Mouse (Mus musculus) adrenal gland, adult (tissue): ENCODE results near the gene Ostc.

Source experiments
- DNase-seq, 2 experiments: peaks; one replicate each; pipeline ENCODE4 v3.0.0; 2022 to 2023; ENCODE audit warnings: low spot score in 1 of 2; ENCODE audit not compliant: inconsistent age in 2 of 2

Gene Ostc

GRCm38 (mm10) chr3:130708967-130709924, at the start of gene Ostc:
Gene Ostc (minus strand): TSS chr3:130709444.
- DNase-seq: peak; percentile 96 to 98

GRCm38 (mm10) chr3:130758157-130758841, 49.1 kb upstream of the Ostc start:
- DNase-seq: no peak

- DNase-seq: no peak
Measured at GRCm38 (mm10) chr3:130757117-130757852, 48.0 kb upstream of the Ostc start.

- no peak for DNase-seq
Measured at GRCm38 (mm10) chr3:130749206-130749605, 40.0 kb upstream of the Ostc start.

GRCm38 (mm10) chr3:130746673-130747619, 37.7 kb upstream of the Ostc start:
- no peak for DNase-seq

GRCm38 (mm10) chr3:130737652-130738361, 28.6 kb upstream of the Ostc start:
- no peak for DNase-seq

- DNase-seq: no peak
Measured at GRCm38 (mm10) chr3:130736758-130737157, 27.5 kb upstream of the Ostc start.

GRCm38 (mm10) chr3:130730189-130730653, 21.0 kb upstream of the Ostc start, which contains the start of gene Rpl34:
Gene Rpl34 (minus strand): TSS chr3:130730398.
- DNase-seq: peak; percentile 96 to 98

GRCm38 (mm10) chr3:130729472-130730188, 20.4 kb upstream of the Ostc start:
- DNase-seq: peak in 1 of 2 experiments; percentile 49

GRCm38 (mm10) chr3:130727676-130728075, 18.4 kb upstream of the Ostc start:
- DNase-seq: peak in 1 of 2 experiments; percentile 66

GRCm38 (mm10) chr3:130727036-130727435, 17.8 kb upstream of the Ostc start:
- DNase-seq: peak; percentile 57 to 82

GRCm38 (mm10) chr3:130725718-130726117, 16.5 kb upstream of the Ostc start:
- no peak for DNase-seq

GRCm38 (mm10) chr3:130722733-130723478, 13.7 kb upstream of the Ostc start:
- no peak for DNase-seq

- DNase-seq: no peak
Measured at GRCm38 (mm10) chr3:130720225-130720624, 11.0 kb upstream of the Ostc start.

GRCm38 (mm10) chr3:130718871-130719270, 9.6 kb upstream of the Ostc start:
- DNase-seq: no peak

- no peak for DNase-seq
Measured at GRCm38 (mm10) chr3:130716555-130716954, 7.3 kb upstream of the Ostc start.

GRCm38 (mm10) chr3:130714775-130715568, 5.7 kb upstream of the Ostc start:
- DNase-seq: peak; percentile 69 to 92
